Mouse (Mus musculus): Measurements from ENCODE around the gene Vmn1r13.
"Not testable (repeated sequence)": the region's sequence is repeated elsewhere in the genome, so short reads cannot be mapped to it uniquely, and the experiment has no call there.

The Vmn1r13 gene

DNA sequence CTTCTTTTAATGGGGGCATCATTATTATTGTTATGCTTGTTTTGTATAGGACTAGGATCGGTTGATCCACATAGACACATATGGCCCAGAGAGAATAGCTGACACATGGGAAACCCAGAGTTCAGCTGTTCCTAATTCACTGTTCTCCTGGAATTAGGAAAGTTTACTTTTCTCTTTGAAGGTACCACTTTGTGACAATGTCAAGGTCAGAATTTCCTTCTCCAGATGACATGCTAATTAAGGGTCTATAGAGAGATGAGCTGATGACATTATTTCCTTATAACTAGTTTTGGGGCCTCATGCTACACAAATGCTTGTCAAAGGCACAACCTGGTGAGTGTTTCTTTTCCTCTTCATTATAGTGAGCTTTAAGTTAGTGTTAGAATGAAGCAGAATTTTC lies at the start of gene Vmn1r13:
TSS of gene Vmn1r13 (plus strand) at position 301 of the 400 bp plus-strand sequence.
- DNase-seq (ENCODE audit: low spot score) = not testable (repeated sequence)

DNA sequence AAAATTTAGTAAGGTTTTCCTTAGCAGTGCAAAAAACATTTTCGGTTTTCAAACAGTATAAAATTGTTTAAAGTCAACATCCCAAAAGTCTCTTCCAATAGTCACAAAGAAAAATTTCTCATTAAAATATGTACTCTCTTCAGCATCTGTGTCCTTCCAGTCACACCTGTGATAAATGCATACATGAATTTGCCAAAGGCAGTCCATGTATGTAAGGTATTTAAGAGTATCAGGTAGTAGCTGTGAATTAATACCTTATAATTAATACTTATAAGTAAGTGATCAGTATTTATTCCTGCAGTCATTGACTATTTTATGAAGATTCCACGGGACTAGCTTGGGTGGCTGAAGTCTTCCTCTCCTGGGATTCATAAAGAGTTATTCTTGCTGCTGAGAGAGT lies 46.5 kb upstream of the Vmn1r13 start, which contains the start of gene Vmn1r12:
TSS of gene Vmn1r12 (plus strand) at position 301 of the 400 bp plus-strand sequence.
- DNase-seq (ENCODE audit: low spot score) = no peak

DNA sequence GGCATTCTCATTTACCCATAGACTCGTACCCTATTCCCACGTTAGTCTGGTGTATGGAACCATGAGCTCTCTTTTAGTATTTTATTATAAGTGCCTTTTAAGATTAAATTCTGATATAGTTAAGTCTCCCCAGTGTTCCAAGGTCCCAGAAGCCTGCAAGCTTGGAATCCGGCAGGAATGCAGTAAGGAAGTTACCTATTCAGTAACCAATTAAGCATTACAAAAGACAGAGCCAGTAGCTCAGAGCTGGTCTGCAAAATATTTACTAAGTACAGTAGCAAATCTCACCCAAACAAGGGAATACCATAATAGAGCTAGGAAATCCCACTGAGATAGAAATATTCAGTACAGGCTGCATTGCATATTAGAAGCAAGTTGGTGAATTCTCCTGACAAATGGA lies 13.1 kb upstream of the Vmn1r13 start:
- DNase-seq (ENCODE audit: low spot score) = not testable (repeated sequence)

DNA sequence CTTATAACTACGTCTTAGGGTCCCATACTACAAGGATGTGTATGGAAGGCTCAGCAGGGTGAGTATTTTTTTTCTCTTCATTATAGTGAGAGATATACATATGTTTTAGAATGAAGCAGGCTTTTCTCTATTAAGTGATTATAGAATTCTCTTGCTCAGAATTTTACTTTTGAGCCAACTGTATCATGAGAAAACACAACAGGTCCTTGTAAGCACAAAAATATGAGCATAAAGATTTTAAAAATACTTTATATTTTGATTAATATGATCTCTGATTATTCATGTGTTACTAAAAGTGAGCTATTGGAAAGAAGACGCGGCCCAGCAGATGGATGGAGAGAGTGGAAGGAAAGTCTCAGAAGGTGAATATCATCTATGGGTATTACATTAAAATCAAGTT lies 28.3 kb downstream of the Vmn1r13 start, which contains the start of gene Vmn1r14:
TSS of gene Vmn1r14 (plus strand) at position 301 of the 400 bp plus-strand sequence.
- DNase-seq (ENCODE audit: low spot score) = no peak

DNA sequence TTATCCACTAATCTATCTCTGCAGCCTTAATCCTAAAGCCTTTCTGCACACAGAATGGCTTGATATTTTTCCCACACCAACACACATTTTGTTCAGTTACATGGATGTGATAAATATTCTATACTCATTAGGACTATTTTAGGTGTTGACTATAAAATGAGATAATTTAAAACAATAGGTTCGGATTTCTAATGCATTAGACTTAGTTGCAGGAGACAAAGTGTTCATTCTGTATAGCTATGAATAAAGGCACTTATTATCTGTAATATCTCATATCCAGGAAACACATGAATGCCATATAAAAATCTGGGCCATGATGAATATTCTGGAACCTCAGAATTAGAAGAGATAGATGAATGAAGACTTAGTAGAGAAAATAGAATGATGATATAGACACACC lies 54.6 kb downstream of the Vmn1r13 start, which contains the start of gene Vmn1r15:
TSS of gene Vmn1r15 (plus strand) at position 301 of the 400 bp plus-strand sequence.
- DNase-seq (ENCODE audit: low spot score) = no peak

DNA sequence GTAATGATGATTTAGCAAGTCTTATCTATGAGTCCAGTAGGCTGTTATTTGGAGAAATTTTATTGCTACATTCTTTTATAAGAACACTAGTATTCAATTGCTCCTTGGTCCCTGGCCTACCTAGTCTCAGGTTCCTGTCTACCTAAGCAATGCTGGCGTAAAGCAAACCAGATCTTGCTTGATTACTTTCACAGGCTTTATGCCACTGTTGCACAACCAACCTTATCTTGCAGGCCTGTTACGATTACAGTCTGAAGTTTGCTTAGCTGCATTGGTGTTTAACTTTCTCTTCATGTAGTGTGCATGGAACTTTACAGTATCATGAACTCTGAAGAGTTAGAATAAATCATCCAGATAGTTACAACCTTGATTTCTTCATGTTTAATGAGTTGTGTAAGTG lies 57.9 kb downstream of the Vmn1r13 start:
- DNase-seq (ENCODE audit: low spot score) = no peak
